Mouse (Mus musculus): ENCODE results near the gene Proser1. TPM values are rescaled to one million over a fixed set of nuclear protein-coding genes. Genes with fewer than 3 reads are reported as not detected.

Proser1 gene
- total and polyA plus RNA-seq, 3 experiments, result 4.2 to 60.8 (median 48.3) TPM

DNA sequence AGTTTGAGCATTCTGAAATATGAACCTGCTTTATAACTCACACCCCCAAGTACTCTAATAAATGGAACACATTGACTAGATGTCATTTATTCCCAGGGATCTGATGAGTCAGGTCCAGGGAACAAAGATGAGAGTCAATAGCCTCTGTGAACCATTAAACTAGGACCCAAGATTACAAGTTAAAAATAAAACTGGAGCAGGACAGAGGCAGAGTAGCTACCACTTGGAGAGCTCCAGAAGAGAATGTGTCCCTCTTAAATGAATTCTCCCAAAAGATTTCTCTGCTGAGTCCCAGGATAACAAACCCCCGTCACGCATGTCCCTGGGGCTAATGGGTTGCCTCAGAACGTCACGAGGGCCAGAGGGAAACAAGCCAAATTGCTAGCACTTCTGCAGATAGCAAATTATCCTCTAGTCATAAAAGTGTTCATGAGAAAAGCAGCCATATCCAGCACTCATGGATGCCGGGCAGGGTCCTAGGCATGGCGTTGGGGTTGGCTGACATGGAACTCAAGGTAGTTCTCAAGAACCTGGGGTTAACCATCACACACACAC is 35.0 kb downstream of the Proser1 start:
- ATAC-seq (ENCODE audit: extremely low read depth, insufficient number of reproducible peaks, low FRiP score, poor library complexity, severe bottlenecking), result no peak
- DNase-seq (ENCODE audit: low spot score), result no peak

DNA sequence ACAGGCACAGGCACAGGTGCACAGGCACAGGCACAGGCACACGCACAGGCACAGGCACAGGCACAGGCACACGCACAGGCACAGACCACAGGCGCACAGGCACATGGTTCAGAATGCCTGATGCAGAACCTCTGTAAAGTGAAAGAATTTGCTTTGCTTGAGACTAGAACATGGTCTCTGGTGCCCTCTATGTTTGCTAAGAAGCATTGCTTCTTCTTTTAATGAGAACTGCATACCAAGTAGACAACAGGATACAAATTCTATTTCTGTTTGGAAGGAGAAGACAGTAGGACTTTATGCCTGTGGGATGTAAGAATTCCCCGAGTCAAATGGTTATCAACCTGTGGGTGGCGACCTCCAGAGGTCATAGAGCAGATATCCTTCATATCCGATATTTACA is 39.0 kb downstream of the Proser1 start:
- H3K27me3 ChIP-seq (ENCODE audit: insufficient read depth, low read length), result no peaks in the 10 kb centered on the region
- ATAC-seq (ENCODE audit: extremely low read depth, insufficient number of reproducible peaks, low FRiP score, poor library complexity, severe bottlenecking), result no peak

More for the DNA sequence above, 35.0 kb downstream of the Proser1 start:
- peaks cover 3% of the 10 kb centered on the region; the same call in 1 of the 2 replicates for H3K9me3 ChIP-seq (replicated peaks)
- no peaks in the 10 kb centered on the region for H3K27me3 ChIP-seq (ENCODE audit: insufficient read depth, low read length)
- H3K36me3 ChIP-seq (replicated peaks), result no peaks in the 10 kb centered on the region
- no peaks in the 10 kb centered on the region for H3K4me1 ChIP-seq (ENCODE audit: insufficient read depth, low read depth, low read length)
- H3K4me3 ChIP-seq (ENCODE audit: low read depth, low read length), result no peak overlapping the region
- TF ChIP-seq CTCF (IDR thresholded peaks at IDR 0.05; ENCODE audit: low read depth, low read length) (no peak), GATA1 (IDR thresholded peaks at IDR 0.05; ENCODE audit: borderline replicate concordance, low read length) (no peak), TAL1 (conservative IDR thresholded peaks at IDR 0.05; ENCODE audit: low read depth, low read length) (no peak), POLR2AphosphoS5 (IDR thresholded peaks at IDR 0.05; ENCODE audit: insufficient replicate concordance, low read depth, low read length) (no peak), GATA2 (IDR thresholded peaks at IDR 0.05; ENCODE audit: borderline replicate concordance, low read depth, low read length) (no peak)

GRCm38 (mm10) chr3:53513096-53513495 is 49.6 kb downstream of the Proser1 start:
- no peaks in the 10 kb centered on the region for H3K4me1 ChIP-seq (ENCODE audit: insufficient read depth, low read depth, low read length)
- no peaks in the 10 kb centered on the region for H3K27me3 ChIP-seq (ENCODE audit: insufficient read depth, low read length)
- no peaks in the 10 kb centered on the region for H3K36me3 ChIP-seq (replicated peaks)
- no peak for TF ChIP-seq CTCF (IDR thresholded peaks at IDR 0.05; ENCODE audit: low read depth, low read length)
- H3K4me3 ChIP-seq (ENCODE audit: low read depth, low read length), result no peak overlapping the region
- ATAC-seq (ENCODE audit: extremely low read depth, insufficient number of reproducible peaks, low FRiP score, poor library complexity, severe bottlenecking) (no peak), DNase-seq (ENCODE audit: low spot score) (no peak)
- peaks cover 15% of the 10 kb centered on the region for H3K9me3 ChIP-seq (replicated peaks)

More for the DNA sequence above, 39.0 kb downstream of the Proser1 start:
- Histone ChIP-seq H3K4me3 (ENCODE audit: low read depth, low read length) (no peak overlapping the region), H3K36me3 (replicated peaks) (no peaks in the 10 kb centered on the region), H3K4me1 (ENCODE audit: insufficient read depth, low read depth, low read length) (no peaks in the 10 kb centered on the region), H3K9me3 (replicated peaks) (peaks cover 3% of the 10 kb centered on the region; the same call in 1 of the 2 replicates)
- no peak for DNase-seq (ENCODE audit: low spot score)
- no peak for TF ChIP-seq GATA2 (IDR thresholded peaks at IDR 0.05; ENCODE audit: borderline replicate concordance, low read depth, low read length)
- no peak for TF ChIP-seq POLR2AphosphoS5 (IDR thresholded peaks at IDR 0.05; ENCODE audit: insufficient replicate concordance, low read depth, low read length)
- no peak for TF ChIP-seq GATA1 (IDR thresholded peaks at IDR 0.05; ENCODE audit: borderline replicate concordance, low read length)
- TF ChIP-seq CTCF (IDR thresholded peaks at IDR 0.05; ENCODE audit: low read depth, low read length), result no peak
- TF ChIP-seq TAL1 (conservative IDR thresholded peaks at IDR 0.05; ENCODE audit: low read depth, low read length), result no peak

DNA sequence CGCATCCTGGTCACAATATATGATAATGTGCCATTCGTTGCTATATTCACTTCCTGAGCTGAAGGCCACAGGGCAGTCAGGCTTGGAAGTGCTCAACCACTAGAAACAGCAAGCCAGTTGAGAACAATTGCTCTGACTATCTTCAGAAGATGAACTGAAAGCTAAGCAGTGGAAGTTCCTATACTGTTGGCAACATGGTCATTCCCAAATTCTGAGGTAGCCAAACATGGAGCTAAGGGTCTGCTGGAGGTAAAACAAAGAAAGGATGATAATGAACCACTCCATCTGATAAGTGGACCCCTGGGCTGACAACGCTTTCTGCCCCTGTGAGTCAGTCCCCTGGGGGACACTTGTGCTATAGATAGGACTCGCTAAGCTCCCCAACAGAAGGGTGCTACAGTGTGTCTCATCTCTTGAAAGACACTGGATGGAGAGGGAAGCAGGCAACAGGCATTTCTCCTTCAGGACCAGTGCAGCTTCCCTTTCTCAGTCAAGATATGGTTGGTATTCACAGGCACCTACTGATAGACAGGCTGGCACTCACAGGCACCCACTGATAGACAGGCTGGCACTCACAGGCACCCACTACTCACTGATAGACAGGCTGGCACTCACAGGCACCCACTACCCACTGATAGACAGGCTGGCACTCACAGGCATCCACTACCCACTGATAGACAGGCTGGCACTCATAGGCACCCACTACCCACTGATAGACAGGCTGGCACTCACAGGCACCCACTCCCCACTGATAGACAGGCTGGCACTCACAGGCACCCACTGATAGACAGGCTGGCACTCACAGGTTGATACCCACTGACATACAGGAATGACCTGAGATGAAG is 51.0 kb downstream of the Proser1 start:
- Histone ChIP-seq H3K9me3 (replicated peaks) (peaks cover 15% of the 10 kb centered on the region), H3K36me3 (replicated peaks) (no peaks in the 10 kb centered on the region), H3K4me3 (ENCODE audit: low read depth, low read length) (no peak overlapping the region), H3K27me3 (ENCODE audit: insufficient read depth, low read length) (no peaks in the 10 kb centered on the region), H3K4me1 (ENCODE audit: insufficient read depth, low read depth, low read length) (no peaks in the 10 kb centered on the region)
- TF ChIP-seq CTCF (IDR thresholded peaks at IDR 0.05; ENCODE audit: low read depth, low read length), result no peak
- TF ChIP-seq GATA2 (IDR thresholded peaks at IDR 0.05; ENCODE audit: borderline replicate concordance, low read depth, low read length), result no peak
- TF ChIP-seq TAL1 (conservative IDR thresholded peaks at IDR 0.05; ENCODE audit: low read depth, low read length), result no peak
- no peak for TF ChIP-seq POLR2AphosphoS5 (IDR thresholded peaks at IDR 0.05; ENCODE audit: insufficient replicate concordance, low read depth, low read length)
- DNase-seq (ENCODE audit: low spot score), result no peak
- no peak for ATAC-seq (ENCODE audit: extremely low read depth, insufficient number of reproducible peaks, low FRiP score, poor library complexity, severe bottlenecking)

- Histone ChIP-seq H3K4me1 (ENCODE audit: insufficient read depth, low read depth, low read length) (no peaks in the 10 kb centered on the region), H3K4me3 (ENCODE audit: low read depth, low read length) (no peak overlapping the region), H3K27me3 (ENCODE audit: insufficient read depth, low read length) (no peaks in the 10 kb centered on the region), H3K9me3 (replicated peaks) (peaks cover 22% of the 10 kb centered on the region), H3K36me3 (replicated peaks) (no peaks in the 10 kb centered on the region)
- DNase-seq (ENCODE audit: low spot score) (no peak), ATAC-seq (ENCODE audit: extremely low read depth, insufficient number of reproducible peaks, low FRiP score, poor library complexity, severe bottlenecking) (no peak)
- TF ChIP-seq TAL1 (conservative IDR thresholded peaks at IDR 0.05; ENCODE audit: low read depth, low read length), result no peak
- TF ChIP-seq CTCF (IDR thresholded peaks at IDR 0.05; ENCODE audit: low read depth, low read length), result no peak
- no peak for TF ChIP-seq GATA1 (IDR thresholded peaks at IDR 0.05; ENCODE audit: borderline replicate concordance, low read length)
- no peak for TF ChIP-seq GATA2 (IDR thresholded peaks at IDR 0.05; ENCODE audit: borderline replicate concordance, low read depth, low read length)
- no peak for TF ChIP-seq POLR2AphosphoS5 (IDR thresholded peaks at IDR 0.05; ENCODE audit: insufficient replicate concordance, low read depth, low read length)
These were observed 59.3 kb downstream of the Proser1 start for GRCm38 (mm10) chr3:53522794-53523193.

DNA sequence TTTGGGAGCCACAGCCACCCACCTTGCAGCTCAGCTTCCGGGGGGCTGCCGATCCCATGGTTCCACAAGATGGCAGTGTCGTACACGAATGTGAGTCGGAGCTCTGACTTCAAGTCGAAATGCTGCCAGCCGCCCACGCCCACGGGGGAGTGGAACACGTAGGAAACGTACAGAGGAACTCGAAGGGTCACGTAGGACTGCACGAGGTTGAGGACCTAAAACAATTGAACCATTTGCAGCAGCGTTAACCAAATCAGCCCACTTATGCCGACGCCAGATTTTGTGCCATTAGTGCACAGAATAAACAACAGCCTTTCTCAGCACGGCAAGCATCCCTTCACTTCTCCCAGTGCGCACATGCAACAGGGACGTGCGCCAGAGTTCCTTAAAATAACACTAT is 62.3 kb downstream of the Proser1 start:
- TF ChIP-seq TAL1 (conservative IDR thresholded peaks at IDR 0.05; ENCODE audit: low read depth, low read length), result no peak
- TF ChIP-seq GATA1 (IDR thresholded peaks at IDR 0.05; ENCODE audit: borderline replicate concordance, low read length), result no peak
- TF ChIP-seq CTCF (IDR thresholded peaks at IDR 0.05; ENCODE audit: low read depth, low read length), result no peak
- TF ChIP-seq GATA2 (IDR thresholded peaks at IDR 0.05; ENCODE audit: borderline replicate concordance, low read depth, low read length), result no peak
- TF ChIP-seq POLR2AphosphoS5 (IDR thresholded peaks at IDR 0.05; ENCODE audit: insufficient replicate concordance, low read depth, low read length), result no peak
- no peak for ATAC-seq (ENCODE audit: extremely low read depth, insufficient number of reproducible peaks, low FRiP score, poor library complexity, severe bottlenecking)
- H3K4me3 ChIP-seq (ENCODE audit: low read depth, low read length), result no peak overlapping the region

More for the DNA sequence above, 62.3 kb downstream of the Proser1 start:
- H3K27me3 ChIP-seq (ENCODE audit: insufficient read depth, low read length), result no peaks in the 10 kb centered on the region
- no peaks in the 10 kb centered on the region for H3K4me1 ChIP-seq (ENCODE audit: insufficient read depth, low read depth, low read length)
- peaks cover 20% of the 10 kb centered on the region for H3K9me3 ChIP-seq (replicated peaks)
- no peaks in the 10 kb centered on the region for H3K36me3 ChIP-seq (replicated peaks)
- DNase-seq (ENCODE audit: low spot score), result no peak

Measured in G1E (cell line).